ENCODE assay signal across 10 mouse cellular contexts in genomic region chr14:57706760-57707099, GRCm38 (mm10). TPM values are rescaled to one million over a fixed set of nuclear protein-coding genes. Genes with fewer than 3 reads are reported as not detected.
DNase-seq lines count a peak whose midpoint lies in the region; ATAC-seq and TF ChIP-seq lines count a peak whose summit lies in the region.
"Had no signal": no experiment of that assay in that cellular context is flagged by ENCODE, and none has a peak within 500 bp of the region (broad histone marks: within the 10 kb centered on the region; RNA-seq: fewer than 3 reads in every experiment).

No protein-coding gene starts in this region.

- peak overlapping the region; percentile 63; the same call in 1 of the 2 replicates for H3K27ac ChIP-seq in left cerebral cortex, adult 2 months
- H3K27ac ChIP-seq in lung, postnatal 0 days (ENCODE audit: low read length) = no peak overlapping the region

- peak; percentile 22 to 23 for DNase-seq in cerebellum, postnatal 14 days
- DNase-seq in layer of hippocampus, postnatal 14 days (ENCODE audit: low spot score in 2 of 2) = peak; percentile 41 to 43
- no peak for DNase-seq in layer of hippocampus, adult 9-10 months (ENCODE audit: low spot score)
- DNase-seq in left cerebral cortex, adult 2 months (ENCODE audit: extremely low spot score in 1 of 2, low spot score in 2 of 2) = peak; percentile 33 to 38
- peak; percentile 35 to 42 for DNase-seq in right cerebral cortex, postnatal 36 days (ENCODE audit: low spot score in 2 of 2)
- DNase-seq in lung, postnatal 0 days (ENCODE audit: low spot score) = no peak
- DNase-seq in cerebellum, adult 11 months = no peak
- DNase-seq: kidney, adult 18-20 months had no signal

- no peaks in the 10 kb centered on the region for H3K9me3 ChIP-seq in lung, postnatal 0 days (ENCODE audit: low read length)

- intact Hi-C loops in left cerebral cortex, adult 2 months (cut with DNase I) = loop anchor here (2.0 kb wide), 1 partner anchor 38 kb away; no protein-coding TSS in a partner anchor

- H3K4me3 ChIP-seq in left cerebral cortex, adult 2 months = no peak overlapping the region
- no peak overlapping the region for H3K4me3 ChIP-seq in lung, postnatal 0 days (ENCODE audit: low read depth, low read length)

- 78% methylated on average over 4 of the region's 4 CpGs for WGBS in lung, postnatal 0 days

- ATAC-seq in cerebellum, adult (ENCODE audit: insufficient number of reproducible peaks, low FRiP score, low TSS enrichment) = no peak
- ATAC-seq in lung, postnatal 0 days = no peak

- H3K4me1 ChIP-seq in lung, postnatal 0 days (ENCODE audit: insufficient read depth, low read depth, low read length) = peaks cover 15% of the 10 kb centered on the region; the same call in 1 of the 2 replicates

- H3K36me3 ChIP-seq in lung, postnatal 0 days (ENCODE audit: insufficient read depth, low read length) = peaks cover 5% of the 10 kb centered on the region; the same call in 1 of the 2 replicates

- H3K27me3 ChIP-seq in lung, postnatal 0 days (replicated peaks; ENCODE audit: insufficient read depth, low read length) = no peaks in the 10 kb centered on the region

- TF ChIP-seq EP300 in lung, postnatal 0 days (IDR thresholded peaks at IDR 0.05) = no peak

- no peak for TF ChIP-seq CTCF in left cerebral cortex, adult 2 months (IDR thresholded peaks at IDR 0.05)
- no peak for TF ChIP-seq CTCF in lung, postnatal 0 days (IDR thresholded peaks at IDR 0.05)

- no peak overlapping the region for H3K9ac ChIP-seq in lung, postnatal 0 days (replicated peaks; ENCODE audit: low read depth)

- no peak overlapping the region for H3K4me2 ChIP-seq in lung, postnatal 0 days (replicated peaks; ENCODE audit: low read depth, low read length)

RNA-seq across cellular contexts. Expression of gene Gm49361, which starts 39.2 kb away (rescaled TPM):
- not detected for total RNA-seq in layer of hippocampus, postnatal 14 days (2021)
- total RNA-seq in left cerebral cortex, adult 2 months (2021) = 1 to 10 TPM in 1 of 2 experiments, under 1 TPM in 1; 0.40 to 1.8 TPM
- not detected in 2 replicates for polyA plus RNA-seq in lung, postnatal 0 days (2015; fragmentation: Nextera tagmentation; extraction: Ambion mirVana)
- polyA plus RNA-seq: urinary bladder, adult 2 months had no signal

RNA-seq across cellular contexts. Expression of gene Xpo4, which starts 41.5 kb away (rescaled TPM):
- total RNA-seq in layer of hippocampus, postnatal 14 days (2021) = 10 to 100 TPM; 13.0 to 14.1 TPM
- total RNA-seq in left cerebral cortex, adult 2 months (2021) = 10 to 100 TPM; 14.2 to 14.6 TPM
- polyA plus RNA-seq in lung, postnatal 0 days (2015; fragmentation: Nextera tagmentation; extraction: Ambion mirVana) = 6.4 and 7.0 TPM in 2 replicates

RNA-seq across cellular contexts. Expression of gene Lats2, which starts 51.5 kb away (rescaled TPM):
- total RNA-seq in layer of hippocampus, postnatal 14 days (2021) = 10 to 100 TPM; 32.7 to 34.8 TPM
- 10 to 100 TPM; 17.0 to 22.2 TPM for total RNA-seq in left cerebral cortex, adult 2 months (2021)
- 24.2 and 27.5 TPM in 2 replicates for polyA plus RNA-seq in lung, postnatal 0 days (2015; fragmentation: Nextera tagmentation; extraction: Ambion mirVana)

Comparison
In these comparisons a context has a peak if more than half of its experiments do, and no peak if none do; other contexts are left out.
1. DNase-seq: peak in cerebellum, postnatal 14 days (2 of 2), layer of hippocampus, postnatal 14 days (2 of 2), left cerebral cortex, adult 2 months (2 of 2) and right cerebral cortex, postnatal 36 days (2 of 2); none in layer of hippocampus, adult 9-10 months (single experiment), lung, postnatal 0 days (single experiment) and cerebellum, adult 11 months (single experiment).